Comparison of ENCODE assay signal across 13 mouse cellular contexts in genomic region chr16:44187172-44187571, GRCm38 (mm10).
"Had no signal": no experiment of that assay in that cellular context is flagged by ENCODE, and none has a peak within 500 bp of the region (broad histone marks: within the 10 kb centered on the region; RNA-seq: fewer than 3 reads in every experiment).

No protein-coding gene starts in this region.

- DNase-seq: liver, embryonic 13.5 days; liver, postnatal 0 days; lung, adult 2 months; lung, postnatal 14 days; lung, postnatal 4 days; midbrain, embryonic 14.5 days; retina, postnatal 1 day; right cerebral cortex, adult 18-20 months; right cerebral cortex, postnatal 25 days; thymus, adult 2 months; thymus, postnatal 25 days; thymus, postnatal 4 days had no signal

- ATAC-seq: liver, postnatal 0 days; lung, postnatal 0 days had no signal
